9 mouse cellular contexts compared by ENCODE assay signal in the genomic region with DNA sequence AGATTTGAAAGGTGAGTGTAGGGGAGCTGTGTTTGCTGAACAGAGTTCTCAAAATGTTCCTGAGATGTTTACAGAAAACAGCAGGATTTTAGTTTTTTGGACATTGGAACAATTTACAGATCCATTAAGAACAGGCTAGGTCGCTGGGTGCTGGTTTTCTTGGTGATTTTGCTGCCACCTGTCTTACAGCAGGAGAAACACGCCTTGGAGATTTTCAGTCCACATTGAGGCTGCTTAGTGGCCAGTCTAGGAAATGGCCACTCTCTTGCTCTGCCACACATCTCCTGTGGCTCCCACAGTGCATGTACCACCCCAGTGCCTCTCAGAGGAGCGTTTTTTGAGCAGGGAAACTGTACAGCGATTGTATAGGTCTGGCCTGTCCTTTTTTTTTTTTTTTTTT. TPM values are rescaled to one million over a fixed set of nuclear protein-coding genes. Genes with fewer than 3 reads are reported as not detected.
DNase-seq lines count a peak whose midpoint lies in the region; ATAC-seq and TF ChIP-seq lines count a peak whose summit lies in the region.
"Had no signal": no experiment of that assay in that cellular context is flagged by ENCODE, and none has a peak within 500 bp of the region (broad histone marks: within the 10 kb centered on the region; RNA-seq: fewer than 3 reads in every experiment).

No protein-coding gene starts in this region.

- H3K27ac ChIP-seq in forebrain, embryonic 14.5 days (ENCODE audit: low read depth, low read length) = no peak overlapping the region
- no peak overlapping the region for H3K27ac ChIP-seq in intestine, embryonic 16.5 days (ENCODE audit: low read length)
- H3K27ac ChIP-seq: neural tube, embryonic 12.5 days had no signal

- peaks cover 6% of the 10 kb centered on the region; the same call in 1 of the 2 replicates for H3K4me1 ChIP-seq in forebrain, embryonic 14.5 days (ENCODE audit: control insufficient read depth, insufficient read depth, low read length)
- H3K4me1 ChIP-seq in intestine, embryonic 16.5 days (ENCODE audit: control insufficient read depth, insufficient read depth, low read length) = no peaks in the 10 kb centered on the region
- peaks cover 10% of the 10 kb centered on the region for H3K4me1 ChIP-seq in lung, adult 2 months (ENCODE audit: control insufficient read depth, insufficient read depth, low read length)

- no peaks in the 10 kb centered on the region for H3K9me3 ChIP-seq in forebrain, embryonic 14.5 days (replicated peaks; ENCODE audit: control insufficient read depth, low read length)
- no peaks in the 10 kb centered on the region for H3K9me3 ChIP-seq in intestine, embryonic 16.5 days (ENCODE audit: control insufficient read depth, low read length)
- H3K9me3 ChIP-seq: neural tube, embryonic 12.5 days had no signal

- ATAC-seq in forebrain, embryonic 14.5 days = peak; percentile 61
- peak; percentile 42; the same call in 1 of the 2 replicates for ATAC-seq in intestine, embryonic 16.5 days
- peak; percentile 53 for ATAC-seq in neutrophil, adult 5-6 weeks (ENCODE audit: extremely low read depth, insufficient number of reproducible peaks, low FRiP score, poor library complexity, severe bottlenecking)
- ATAC-seq in activated CD4-positive, CD25-positive, alpha-beta regulatory T cell, adult 4 months = no peak

- WGBS in forebrain, embryonic 14.5 days = 28% methylated on average over 4 of the region's 4 CpGs
- WGBS in intestine, embryonic 16.5 days = 33% methylated on average over 4 of the region's 4 CpGs
- WGBS in lung, adult 2 months = 25% methylated on average over 4 of the region's 4 CpGs

- no peak for TF ChIP-seq POLR2A in lung, adult 2 months (IDR thresholded peaks at IDR 0.05; ENCODE audit: borderline replicate concordance, extremely low read depth, low read depth, low read length)

- H3K9ac ChIP-seq in forebrain, embryonic 14.5 days (ENCODE audit: low read length) = no peak overlapping the region
- H3K9ac ChIP-seq in intestine, embryonic 16.5 days (ENCODE audit: low read depth, low read length) = no peak overlapping the region
- H3K9ac ChIP-seq: neural tube, embryonic 12.5 days had no signal

- H3K27me3 ChIP-seq in forebrain, embryonic 14.5 days (replicated peaks; ENCODE audit: control insufficient read depth, insufficient read depth, low read length) = no peaks in the 10 kb centered on the region
- no peaks in the 10 kb centered on the region for H3K27me3 ChIP-seq in intestine, embryonic 16.5 days (replicated peaks; ENCODE audit: control insufficient read depth, insufficient read depth, low read length)
- H3K27me3 ChIP-seq: neural tube, embryonic 12.5 days had no signal

- H3K4me2 ChIP-seq in forebrain, embryonic 14.5 days (ENCODE audit: low read length) = no peak overlapping the region
- H3K4me2 ChIP-seq in intestine, embryonic 16.5 days (ENCODE audit: low read depth, low read length) = no peak overlapping the region
- H3K4me2 ChIP-seq: neural tube, embryonic 12.5 days had no signal

- no peak overlapping the region for H3K4me3 ChIP-seq in forebrain, embryonic 14.5 days (ENCODE audit: low read depth, low read length)
- no peak overlapping the region for H3K4me3 ChIP-seq in intestine, embryonic 16.5 days (ENCODE audit: low read length)
- no peak overlapping the region for H3K4me3 ChIP-seq in lung, adult 2 months (replicated peaks; ENCODE audit: extremely low read depth, low read depth, low read length)
- H3K4me3 ChIP-seq: neural tube, embryonic 12.5 days had no signal

- DNase-seq in thymus, postnatal 4 days = peak; percentile 38
- DNase-seq in thymus, postnatal 25 days = no peak
- DNase-seq in adrenal gland, postnatal 36 days = peak; percentile 46 to 63
- DNase-seq in forebrain, embryonic 14.5 days (ENCODE audit: low spot score) = peak; percentile 81
- DNase-seq in lung, adult 2 months = peak; percentile 21

- TF ChIP-seq CTCF in lung, adult 2 months (IDR thresholded peaks at IDR 0.05; ENCODE audit: insufficient read depth, low read length) = peak; percentile 62

- H3K36me3 ChIP-seq in forebrain, embryonic 14.5 days (ENCODE audit: control insufficient read depth, insufficient read depth, low read length) = no peaks in the 10 kb centered on the region
- H3K36me3 ChIP-seq in intestine, embryonic 16.5 days (ENCODE audit: control insufficient read depth, insufficient read depth, low read length) = no peaks in the 10 kb centered on the region
- H3K36me3 ChIP-seq: neural tube, embryonic 12.5 days had no signal

RNA-seq across cellular contexts. Expression of a gene that starts 57.0 kb away (rescaled TPM):
- total RNA-seq in adrenal gland, postnatal 36 days (2021) = 10 to 100 TPM; 35.8 to 40.6 TPM
- 16.4 and 20.5 TPM in 2 replicates for polyA plus RNA-seq in forebrain, embryonic 14.5 days (2014; fragmentation: Nextera tagmentation; extraction: Ambion mirVana)
- 19.2 and 22.0 TPM in 2 replicates for polyA plus RNA-seq in intestine, embryonic 16.5 days (2015; fragmentation: Nextera tagmentation; extraction: Ambion mirVana)
- 7.5 and 9.6 TPM in 2 replicates for polyA plus RNA-seq in lung, adult 2 months (2012; rRNA removed)
- 48.0 and 50.3 TPM in 2 replicates for total RNA-seq in neutrophil, adult 5-6 weeks (2017)
- polyA plus RNA-seq in activated CD4-positive, CD25-positive, alpha-beta regulatory T cell, adult 4 months (2017; shearing (Covaris generic)) = 10 to 100 TPM; 47.3 to 58.1 TPM
